Mouse (Mus musculus) testis, adult 2 months (tissue): ENCODE results near the gene Tgfb1. TPM values are rescaled to one million over a fixed set of nuclear protein-coding genes. Genes with fewer than 3 reads are reported as not detected.

Source experiments
- H3K27ac ChIP-seq: fragments of 200-500 bp; 2 replicates; pipeline ENCODE4 v1.5.1; 2012; ENCODE audit warnings: low read depth, low read length; ENCODE audit not compliant: control insufficient read depth, insufficient read depth
- H3K27me3 ChIP-seq: fragments of 200-500 bp; 2 replicates; pipeline ENCODE4 v1.6.1; 2012; ENCODE audit warnings: mild to moderate bottlenecking, low read length, moderate library complexity; ENCODE audit not compliant: control insufficient read depth, insufficient read depth
- H3K36me3 ChIP-seq: fragments of 200-500 bp; 2 replicates; pipeline ENCODE4 v1.6.1; 2012; ENCODE audit warnings: mild to moderate bottlenecking, low read length; ENCODE audit not compliant: control insufficient read depth, insufficient read depth
- H3K4me1 ChIP-seq: fragments of 200-500 bp; 2 replicates; pipeline ENCODE4 v1.6.1; 2012; ENCODE audit warnings: low read length; ENCODE audit not compliant: control insufficient read depth, insufficient read depth
- H3K4me3 ChIP-seq: fragments of 200-500 bp; 2 replicates; pipeline ENCODE4 v1.5.1; 2012; ENCODE audit warnings: low read depth, mild to moderate bottlenecking, low read length, moderate library complexity, mixed read lengths; ENCODE audit not compliant: control insufficient read depth
- CTCF ChIP-seq: fragments of 200-500 bp; IDR thresholded peaks from 2 replicates; pipeline ENCODE4 v1.5.1; 2012; ENCODE audit warnings: low read depth, mild to moderate bottlenecking, inconsistent platforms, low read length, moderate library complexity; ENCODE audit not compliant: control insufficient read depth, insufficient read depth, insufficient replicate concordance
- POLR2A ChIP-seq: fragments of 200-500 bp; IDR thresholded peaks from 2 replicates; pipeline ENCODE4 v1.6.1; 2012; ENCODE audit warnings: low read depth, mild to moderate bottlenecking, inconsistent platforms, low read length, moderate library complexity; ENCODE audit not compliant: control insufficient read depth
- polyA plus RNA-seq: library from polyadenylated mRNA; depleted of rRNA; stranded (reverse); fragments of >200 nt; gene quantifications from 2 replicates; pipeline ENCODE4 v1.2.3, GENCODE M21; 2012

Tgfb1 gene
- polyA plus RNA-seq, 1 experiment: 6.8 TPM

GRCm38 (mm10) chr7:25669158-25669557, 17.6 kb upstream of the Tgfb1 start:
- no peak overlapping the region for H3K27ac ChIP-seq

GRCm38 (mm10) chr7:25669631-25670030, 17.2 kb upstream of the Tgfb1 start:
- Histone ChIP-seq H3K4me3 (no peak overlapping the region), H3K4me1 (peaks cover 4% of the 10 kb centered on the region), H3K27ac (no peak overlapping the region), H3K36me3 (peaks cover 2% of the 10 kb centered on the region), H3K27me3 (no peaks in the 10 kb centered on the region)
- TF ChIP-seq CTCF (no peak), POLR2A (no peak)

More at GRCm38 (mm10) chr7:25669158-25669557, 17.6 kb upstream of the Tgfb1 start:
- no peaks in the 10 kb centered on the region for H3K27me3 ChIP-seq
- H3K36me3 ChIP-seq: peaks cover 2% of the 10 kb centered on the region
- TF ChIP-seq POLR2A (no peak), CTCF (no peak)
- no peak overlapping the region for H3K4me3 ChIP-seq
- H3K4me1 ChIP-seq: peaks cover 2% of the 10 kb centered on the region

GRCm38 (mm10) chr7:25670096-25670495, 16.7 kb upstream of the Tgfb1 start:
- H3K27me3 ChIP-seq: no peaks in the 10 kb centered on the region
- no peak overlapping the region for H3K4me3 ChIP-seq
- peaks cover 9% of the 10 kb centered on the region for H3K4me1 ChIP-seq
- no peak for TF ChIP-seq POLR2A
- TF ChIP-seq CTCF: no peak
- H3K27ac ChIP-seq: no peak overlapping the region
- peaks cover 2% of the 10 kb centered on the region for H3K36me3 ChIP-seq

- peaks cover 2% of the 10 kb centered on the region for H3K36me3 ChIP-seq
- TF ChIP-seq POLR2A (no peak), CTCF (no peak)
- H3K27ac ChIP-seq: no peak overlapping the region
- H3K4me1 ChIP-seq: peaks cover 15% of the 10 kb centered on the region
- no peak overlapping the region for H3K4me3 ChIP-seq
- no peaks in the 10 kb centered on the region for H3K27me3 ChIP-seq
Observed at GRCm38 (mm10) chr7:25671686-25672085, 15.1 kb upstream of the Tgfb1 start.

GRCm38 (mm10) chr7:25672442-25672841, 14.4 kb upstream of the Tgfb1 start:
- Histone ChIP-seq H3K27me3 (no peaks in the 10 kb centered on the region), H3K4me3 (no peak overlapping the region), H3K4me1 (peaks cover 17% of the 10 kb centered on the region), H3K36me3 (peaks cover 2% of the 10 kb centered on the region), H3K27ac (no peak overlapping the region)
- no peak for TF ChIP-seq POLR2A
- no peak for TF ChIP-seq CTCF

GRCm38 (mm10) chr7:25674297-25674696, 12.5 kb upstream of the Tgfb1 start:
- H3K4me3 ChIP-seq: no peak overlapping the region
- TF ChIP-seq POLR2A (peak; percentile 24; the same call in 1 of the 2 replicates), CTCF (no peak)
- peaks cover 17% of the 10 kb centered on the region for H3K4me1 ChIP-seq
- no peaks in the 10 kb centered on the region for H3K36me3 ChIP-seq
- H3K27ac ChIP-seq: no peak overlapping the region
- H3K27me3 ChIP-seq: no peaks in the 10 kb centered on the region

GRCm38 (mm10) chr7:25674719-25675300, 12.0 kb upstream of the Tgfb1 start, which contains the start of gene Tmem91:
TSS of gene Tmem91 (minus strand) at chr7:25675166.
- TF ChIP-seq POLR2A: no peak
- TF ChIP-seq CTCF: 0 out of 2 replicates have a peak, but pooled peaks have one; percentile 7
- Histone ChIP-seq H3K36me3 (no peaks in the 10 kb centered on the region), H3K27me3 (no peaks in the 10 kb centered on the region), H3K27ac (no peak within 1 kb of the TSS), H3K4me3 (peak within 1 kb of the TSS; percentile 27), H3K4me1 (peaks cover 17% of the 10 kb centered on the region)

GRCm38 (mm10) chr7:25675405-25675804, 11.4 kb upstream of the Tgfb1 start:
- Histone ChIP-seq H3K27me3 (no peaks in the 10 kb centered on the region), H3K36me3 (no peaks in the 10 kb centered on the region), H3K4me1 (peaks cover 20% of the 10 kb centered on the region), H3K4me3 (no peak overlapping the region), H3K27ac (no peak overlapping the region)
- TF ChIP-seq POLR2A: no peak
- TF ChIP-seq CTCF: no peak
